Mouse (Mus musculus): ENCODE data around the gene Mettl8. TPM values are rescaled to one million over a fixed set of nuclear protein-coding genes. Genes with fewer than 3 reads are reported as not detected.

Mettl8 gene
- polyA plus RNA-seq, 1 experiment: 18.9 TPM

DNA sequence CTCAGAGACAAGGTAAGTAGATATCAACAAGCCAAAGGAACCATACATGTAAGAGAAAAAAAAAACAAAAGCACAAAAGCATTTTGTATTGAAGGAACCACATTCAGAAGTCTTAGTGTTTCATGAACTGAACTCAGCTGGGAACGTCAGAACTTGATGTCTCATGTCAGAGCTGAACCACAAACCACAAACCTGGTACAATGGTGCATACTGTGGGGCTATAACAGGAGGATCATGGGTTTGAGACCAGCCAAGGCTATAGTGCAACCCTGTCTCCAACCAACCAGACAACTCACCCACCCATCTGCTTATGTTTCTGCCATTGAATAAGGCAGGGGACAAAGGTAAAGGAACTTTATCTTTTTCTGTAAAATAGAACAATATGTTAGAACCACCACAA is 88.2 kb downstream of the Mettl8 start:
- WGBS: 10% methylated on average over 1 of the region's 1 CpGs
- Histone ChIP-seq H3K36me3 (ENCODE audit: control insufficient read depth, insufficient read depth, low read length) (peaks cover 8% of the 10 kb centered on the region), H3K4me3 (ENCODE audit: control insufficient read depth, insufficient read depth, low read length) (no peak overlapping the region), H3K27me3 (ENCODE audit: control insufficient read depth, insufficient read depth, low read length) (no peaks in the 10 kb centered on the region), H3K4me1 (replicated peaks; ENCODE audit: control insufficient read depth, insufficient read depth, low read length) (peaks cover 9% of the 10 kb centered on the region), H3K27ac (ENCODE audit: control insufficient read depth, insufficient read depth, low read length) (no peak overlapping the region)
- DNase-seq: peak; percentile 56
- TF ChIP-seq POLR2A (IDR thresholded peaks at IDR 0.05; ENCODE audit: control insufficient read depth, extremely low read depth, insufficient read depth, low read length, poor library complexity) (no peak), CTCF (IDR thresholded peaks at IDR 0.05; ENCODE audit: borderline replicate concordance, control insufficient read depth, extremely low read depth, insufficient read depth, low read length, poor library complexity) (no peak)

DNA sequence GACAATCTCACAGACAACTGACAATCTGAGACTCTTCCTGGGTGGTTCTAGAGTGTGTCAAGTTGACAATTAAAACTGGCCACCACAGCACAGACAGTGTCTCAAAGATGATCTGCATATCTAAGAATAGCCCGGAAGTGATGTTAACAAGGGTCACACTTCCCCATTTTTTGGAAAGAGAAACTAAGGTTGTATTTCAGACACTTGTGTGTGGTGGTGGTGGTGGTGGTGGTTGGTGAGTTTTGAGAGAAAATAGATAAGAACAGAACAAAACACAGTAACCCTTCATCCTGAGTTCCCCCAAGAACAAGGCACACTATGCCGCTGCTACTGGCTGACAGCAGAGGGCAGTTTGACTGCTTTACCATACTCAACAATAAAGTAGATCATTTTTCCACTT is 90.6 kb downstream of the Mettl8 start:
- H3K4me3 ChIP-seq (ENCODE audit: control insufficient read depth, insufficient read depth, low read length): no peak overlapping the region
- H3K36me3 ChIP-seq (ENCODE audit: control insufficient read depth, insufficient read depth, low read length): peaks cover 8% of the 10 kb centered on the region
- no peak for DNase-seq
- WGBS: 47% methylated on average over 2 of the region's 2 CpGs
- TF ChIP-seq CTCF (IDR thresholded peaks at IDR 0.05; ENCODE audit: borderline replicate concordance, control insufficient read depth, extremely low read depth, insufficient read depth, low read length, poor library complexity) (no peak), POLR2A (IDR thresholded peaks at IDR 0.05; ENCODE audit: control insufficient read depth, extremely low read depth, insufficient read depth, low read length, poor library complexity) (no peak)
- H3K27me3 ChIP-seq (ENCODE audit: control insufficient read depth, insufficient read depth, low read length): no peaks in the 10 kb centered on the region
- H3K4me1 ChIP-seq (replicated peaks; ENCODE audit: control insufficient read depth, insufficient read depth, low read length): peaks cover 9% of the 10 kb centered on the region
- H3K27ac ChIP-seq (ENCODE audit: control insufficient read depth, insufficient read depth, low read length): no peak overlapping the region

DNA sequence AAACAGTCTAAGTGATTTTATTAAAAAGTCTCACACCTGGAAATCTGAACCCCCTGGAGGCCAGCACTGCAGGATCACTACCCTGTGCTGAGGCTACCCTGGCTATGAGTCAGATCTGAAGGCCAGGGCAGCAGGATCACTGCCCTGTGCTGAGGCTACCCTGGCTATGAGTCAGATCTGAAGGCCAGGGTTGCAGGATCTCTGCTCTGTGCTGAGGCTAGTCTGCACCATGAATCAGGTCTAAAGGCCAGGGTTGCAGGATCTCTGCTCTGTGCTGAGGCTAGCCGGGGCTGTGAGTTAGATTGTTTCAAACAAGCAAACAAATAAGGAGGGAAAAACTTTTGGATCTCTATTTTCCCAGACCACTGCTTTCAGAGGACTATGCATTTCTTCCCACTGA is 92.5 kb downstream of the Mettl8 start:
- 96% methylated on average over 1 of the region's 1 CpGs for WGBS

DNA sequence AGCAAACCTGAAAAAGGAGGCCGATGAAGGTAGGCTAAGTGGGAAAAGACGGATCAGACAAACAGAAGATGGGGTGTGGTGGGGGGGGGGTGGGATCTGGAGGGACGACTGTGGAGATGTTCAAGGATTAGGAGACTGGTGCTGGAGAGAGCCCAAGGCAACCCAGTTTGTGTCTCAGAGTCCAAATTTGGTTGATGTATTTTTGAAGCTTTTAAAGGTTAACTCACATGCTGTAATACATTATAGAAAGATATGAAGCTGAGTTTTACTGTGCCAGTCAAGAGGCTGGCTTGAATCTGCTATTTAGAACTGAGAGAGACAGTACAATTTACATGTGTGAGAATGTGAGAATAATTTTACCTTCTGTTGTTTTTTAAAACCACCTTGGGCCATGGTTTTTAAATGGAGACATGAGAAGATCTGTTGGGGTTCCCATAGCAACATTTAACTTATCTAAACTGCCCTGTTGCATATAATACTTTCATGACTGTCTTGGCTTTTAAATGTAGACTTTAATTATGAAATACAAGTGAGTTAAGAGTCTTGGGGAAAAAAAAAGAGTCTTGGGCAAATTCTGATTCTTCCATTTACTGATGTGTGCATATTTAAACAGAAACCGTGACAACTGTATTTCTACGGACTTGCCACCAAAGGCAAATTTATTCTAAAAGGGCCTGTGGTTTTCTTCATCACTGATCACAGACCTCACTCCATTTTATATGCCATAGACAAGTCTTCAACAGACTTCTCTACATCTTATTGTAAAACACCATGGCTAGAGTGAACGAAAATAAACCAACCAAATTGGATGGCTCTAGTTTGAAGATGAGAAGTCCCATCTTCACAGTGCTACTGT is 94.1 kb downstream of the Mettl8 start:
- H3K27ac ChIP-seq (ENCODE audit: control insufficient read depth, insufficient read depth, low read length): no peak overlapping the region
- H3K27me3 ChIP-seq (ENCODE audit: control insufficient read depth, insufficient read depth, low read length): no peaks in the 10 kb centered on the region
- peaks cover 8% of the 10 kb centered on the region for H3K36me3 ChIP-seq (ENCODE audit: control insufficient read depth, insufficient read depth, low read length)
- peaks cover 12% of the 10 kb centered on the region for H3K4me1 ChIP-seq (replicated peaks; ENCODE audit: control insufficient read depth, insufficient read depth, low read length)
- H3K4me3 ChIP-seq (ENCODE audit: control insufficient read depth, insufficient read depth, low read length): no peak overlapping the region
- DNase-seq: no peak
- TF ChIP-seq CTCF (IDR thresholded peaks at IDR 0.05; ENCODE audit: borderline replicate concordance, control insufficient read depth, extremely low read depth, insufficient read depth, low read length, poor library complexity) (no peak), POLR2A (IDR thresholded peaks at IDR 0.05; ENCODE audit: control insufficient read depth, extremely low read depth, insufficient read depth, low read length, poor library complexity) (no peak)
- WGBS: 82% methylated on average over 6 of the region's 6 CpGs

More for the DNA sequence above, 92.5 kb downstream of the Mettl8 start:
- Histone ChIP-seq H3K4me1 (replicated peaks; ENCODE audit: control insufficient read depth, insufficient read depth, low read length) (peaks cover 17% of the 10 kb centered on the region), H3K27ac (ENCODE audit: control insufficient read depth, insufficient read depth, low read length) (no peak overlapping the region), H3K27me3 (ENCODE audit: control insufficient read depth, insufficient read depth, low read length) (no peaks in the 10 kb centered on the region), H3K36me3 (ENCODE audit: control insufficient read depth, insufficient read depth, low read length) (peaks cover 8% of the 10 kb centered on the region), H3K4me3 (ENCODE audit: control insufficient read depth, insufficient read depth, low read length) (no peak overlapping the region)
- no peak for TF ChIP-seq CTCF (IDR thresholded peaks at IDR 0.05; ENCODE audit: borderline replicate concordance, control insufficient read depth, extremely low read depth, insufficient read depth, low read length, poor library complexity)
- TF ChIP-seq POLR2A (IDR thresholded peaks at IDR 0.05; ENCODE audit: control insufficient read depth, extremely low read depth, insufficient read depth, low read length, poor library complexity): no peak
- no peak for DNase-seq

DNA sequence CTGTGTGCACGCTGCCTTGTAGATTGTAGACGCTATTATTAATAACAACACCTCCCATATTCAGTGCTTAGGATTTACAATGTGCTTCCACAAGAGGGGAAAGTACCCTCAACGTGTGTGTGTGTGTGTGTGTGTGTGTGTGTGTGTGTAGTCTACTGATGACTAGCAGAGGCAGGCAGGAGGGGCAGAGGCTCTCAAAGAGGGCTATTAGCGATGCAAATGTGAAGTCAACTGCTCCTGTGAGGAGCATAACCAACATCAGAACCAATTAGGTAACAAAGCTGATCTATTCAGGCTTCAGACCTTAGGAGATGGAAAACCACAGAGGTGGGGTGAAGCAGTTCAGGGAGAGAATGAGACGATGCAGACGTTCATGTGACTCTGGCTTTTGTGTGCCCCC is 95.3 kb downstream of the Mettl8 start:
- 86% methylated on average over 6 of the region's 6 CpGs for WGBS
- H3K36me3 ChIP-seq (ENCODE audit: control insufficient read depth, insufficient read depth, low read length): peaks cover 5% of the 10 kb centered on the region
- H3K27ac ChIP-seq (ENCODE audit: control insufficient read depth, insufficient read depth, low read length): no peak overlapping the region
- peaks cover 12% of the 10 kb centered on the region for H3K4me1 ChIP-seq (replicated peaks; ENCODE audit: control insufficient read depth, insufficient read depth, low read length)
- DNase-seq: no peak
- H3K27me3 ChIP-seq (ENCODE audit: control insufficient read depth, insufficient read depth, low read length): no peaks in the 10 kb centered on the region
- TF ChIP-seq CTCF (IDR thresholded peaks at IDR 0.05; ENCODE audit: borderline replicate concordance, control insufficient read depth, extremely low read depth, insufficient read depth, low read length, poor library complexity): no peak
- no peak overlapping the region for H3K4me3 ChIP-seq (ENCODE audit: control insufficient read depth, insufficient read depth, low read length)

DNA sequence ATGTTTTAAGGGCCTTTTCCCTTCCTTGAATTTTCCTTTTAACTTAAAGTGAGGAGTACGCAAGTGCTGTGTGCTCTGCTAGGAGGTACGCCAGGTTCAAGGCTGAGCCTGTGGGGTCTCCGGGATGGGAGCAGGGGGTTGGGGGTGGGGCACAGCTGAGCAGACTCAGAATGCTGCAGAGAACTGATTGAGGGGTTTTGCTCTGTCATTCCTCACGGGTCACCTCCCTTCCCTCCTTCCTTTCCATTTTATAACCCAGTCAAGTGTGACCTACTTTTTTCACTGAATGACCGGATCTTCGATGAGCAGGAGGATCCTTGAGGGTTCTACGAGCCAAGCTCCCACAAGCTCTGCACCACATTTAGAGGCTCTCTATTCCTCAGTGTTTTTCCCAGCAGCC is 96.0 kb downstream of the Mettl8 start:
- H3K4me3 ChIP-seq (ENCODE audit: control insufficient read depth, insufficient read depth, low read length): no peak overlapping the region
- no peak overlapping the region for H3K27ac ChIP-seq (ENCODE audit: control insufficient read depth, insufficient read depth, low read length)
- H3K36me3 ChIP-seq (ENCODE audit: control insufficient read depth, insufficient read depth, low read length): peaks cover 2% of the 10 kb centered on the region
- no peak for DNase-seq
- H3K27me3 ChIP-seq (ENCODE audit: control insufficient read depth, insufficient read depth, low read length): no peaks in the 10 kb centered on the region
- peaks cover 12% of the 10 kb centered on the region for H3K4me1 ChIP-seq (replicated peaks; ENCODE audit: control insufficient read depth, insufficient read depth, low read length)
- WGBS: 86% methylated on average over 7 of the region's 7 CpGs
- no peak for TF ChIP-seq CTCF (IDR thresholded peaks at IDR 0.05; ENCODE audit: borderline replicate concordance, control insufficient read depth, extremely low read depth, insufficient read depth, low read length, poor library complexity)
- no peak for TF ChIP-seq POLR2A (IDR thresholded peaks at IDR 0.05; ENCODE audit: control insufficient read depth, extremely low read depth, insufficient read depth, low read length, poor library complexity)

Measured in thymus, adult 2 months (tissue).